30 mouse cellular contexts compared by ENCODE assay signal in the genomic region with DNA sequence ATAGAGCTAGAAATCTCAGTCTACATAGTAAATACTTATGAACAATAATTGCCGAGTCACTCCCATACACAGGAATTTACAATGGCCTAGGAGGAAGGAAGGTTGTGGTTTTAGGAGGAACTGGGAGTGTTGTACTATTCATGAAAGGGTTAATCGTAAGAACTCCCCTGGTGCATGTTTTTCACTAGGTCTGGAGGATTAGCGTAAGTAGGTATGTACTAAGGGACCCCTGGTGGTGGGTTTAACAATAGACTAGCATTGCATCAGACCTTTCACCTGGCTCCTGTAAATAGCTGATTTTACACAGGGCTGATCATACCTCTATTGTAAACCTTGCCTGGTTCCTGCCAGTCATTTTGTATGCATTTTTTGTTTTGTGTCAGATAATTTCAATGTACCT. TPM values are rescaled to one million over a fixed set of nuclear protein-coding genes. Genes with fewer than 3 reads are reported as not detected.
DNase-seq lines count a peak whose midpoint lies in the region; ATAC-seq and TF ChIP-seq lines count a peak whose summit lies in the region.
"Had no signal": no experiment of that assay in that cellular context is flagged by ENCODE, and none has a peak within 500 bp of the region (broad histone marks: within the 10 kb centered on the region; RNA-seq: fewer than 3 reads in every experiment).

No protein-coding gene starts in this region.

- peaks cover 94% of the 10 kb centered on the region for H3K36me3 ChIP-seq in midbrain, embryonic 14.5 days (ENCODE audit: control insufficient read depth, insufficient read depth, low read length)
- H3K36me3 ChIP-seq in midbrain, embryonic 10.5 days: peaks cover 100% of the 10 kb centered on the region
- H3K36me3 ChIP-seq in E14TG2a.4 (ENCODE audit: insufficient read depth, low read length): peaks cover 98% of the 10 kb centered on the region

- H3K27ac ChIP-seq in midbrain, embryonic 14.5 days (replicated peaks; ENCODE audit: low read depth, low read length): no peak overlapping the region
- H3K27ac ChIP-seq in midbrain, embryonic 10.5 days (replicated peaks): no peak overlapping the region
- H3K27ac ChIP-seq: embryonic facial prominence, embryonic 10.5 days; embryonic facial prominence, embryonic 15.5 days; forebrain, embryonic 12.5 days; hindbrain, embryonic 14.5 days; limb, embryonic 10.5 days; limb, embryonic 15.5 days; liver, embryonic 14.5 days; midbrain, embryonic 13.5 days; stomach, embryonic 15.5 days had no signal

- H3K9me3 ChIP-seq in midbrain, embryonic 14.5 days (ENCODE audit: control insufficient read depth, low read length): no peaks in the 10 kb centered on the region
- H3K9me3 ChIP-seq in midbrain, embryonic 10.5 days (replicated peaks): no peaks in the 10 kb centered on the region
- H3K9me3 ChIP-seq in E14TG2a.4 (ENCODE audit: low read length): no peaks in the 10 kb centered on the region
- H3K9me3 ChIP-seq: embryonic facial prominence, embryonic 10.5 days; embryonic facial prominence, embryonic 15.5 days; forebrain, embryonic 12.5 days; G1E; limb, embryonic 10.5 days; limb, embryonic 15.5 days; megakaryocyte, embryonic 14.5 days; midbrain, embryonic 13.5 days; stomach, embryonic 15.5 days had no signal

- ATAC-seq in midbrain, embryonic 14.5 days (ENCODE audit: low FRiP score, low TSS enrichment): no peak
- ATAC-seq: activated CD4-positive, CD25-positive, alpha-beta regulatory T cell, adult 4 months; inflammation-experienced regulatory T-cells, adult 6 months; midbrain, embryonic 13.5 days; Patski had no signal

- TF ChIP-seq CTCF in E14TG2a.4 (conservative IDR thresholded peaks at IDR 0.05; ENCODE audit: low read length): peak; percentile 11; the same call in 1 of the 2 replicates

- 69% methylated on average over 3 of the region's 3 CpGs for WGBS in midbrain, embryonic 14.5 days
- 76% methylated on average over 3 of the region's 3 CpGs for WGBS in midbrain, embryonic 10.5 days

- no peaks in the 10 kb centered on the region for H3K4me1 ChIP-seq in midbrain, embryonic 14.5 days (ENCODE audit: control insufficient read depth, insufficient read depth, low read length)
- H3K4me1 ChIP-seq in midbrain, embryonic 10.5 days: no peaks in the 10 kb centered on the region
- H3K4me1 ChIP-seq in E14TG2a.4 (replicated peaks; ENCODE audit: low read depth, low read length): peaks cover 11% of the 10 kb centered on the region; the same call in 1 of the 2 replicates
- H3K4me1 ChIP-seq: embryonic facial prominence, embryonic 10.5 days; embryonic facial prominence, embryonic 15.5 days; forebrain, embryonic 12.5 days; limb, embryonic 10.5 days; limb, embryonic 15.5 days; megakaryocyte, embryonic 14.5 days; midbrain, embryonic 13.5 days; stomach, embryonic 15.5 days had no signal

- H3K27me3 ChIP-seq in midbrain, embryonic 14.5 days (ENCODE audit: control insufficient read depth, insufficient read depth, low read length): no peaks in the 10 kb centered on the region
- no peaks in the 10 kb centered on the region for H3K27me3 ChIP-seq in midbrain, embryonic 10.5 days (ENCODE audit: low read depth, poor library complexity, severe bottlenecking)
- no peaks in the 10 kb centered on the region for H3K27me3 ChIP-seq in E14TG2a.4 (ENCODE audit: insufficient read depth, low read length)
- H3K27me3 ChIP-seq: embryonic facial prominence, embryonic 15.5 days; forebrain, embryonic 12.5 days; limb, embryonic 15.5 days; megakaryocyte, embryonic 14.5 days; midbrain, embryonic 13.5 days; Patski; stomach, embryonic 15.5 days had no signal

- DNase-seq in midbrain, embryonic 14.5 days: peak; percentile 8
- no peak for DNase-seq in midbrain, embryonic 10.5 days (ENCODE audit: low spot score)
- peak; percentile 18 for DNase-seq in WW6 (ENCODE audit: low read depth, low spot score)
- no peak for DNase-seq in urinary bladder, postnatal 14 days (ENCODE audit: low spot score)
- no peak for DNase-seq in kidney, postnatal 4 days
- DNase-seq in layer of hippocampus, postnatal 14 days (ENCODE audit: low spot score in 2 of 2): no peak
- DNase-seq: adrenal gland, adult 2 months; adrenal gland, postnatal 36 days; cerebellum, adult 2 months; cerebellum, postnatal 14 days; gastrocnemius, postnatal 10 days; layer of hippocampus, postnatal 36 days; lung, adult 2 months; lung, postnatal 14 days had no signal

- H3K4me2 ChIP-seq in midbrain, embryonic 14.5 days (ENCODE audit: low read length): no peak overlapping the region
- H3K4me2 ChIP-seq: embryonic facial prominence, embryonic 15.5 days; forebrain, embryonic 12.5 days; heart, embryonic 11.5 days; hindbrain, embryonic 14.5 days; limb, embryonic 15.5 days; midbrain, embryonic 13.5 days; stomach, embryonic 15.5 days had no signal

- H3K9ac ChIP-seq in midbrain, embryonic 14.5 days (replicated peaks; ENCODE audit: low read length): no peak overlapping the region
- H3K9ac ChIP-seq: embryonic facial prominence, embryonic 15.5 days; forebrain, embryonic 12.5 days; hindbrain, embryonic 14.5 days; limb, embryonic 15.5 days; liver, embryonic 14.5 days; midbrain, embryonic 13.5 days; stomach, embryonic 15.5 days had no signal

- H3K4me3 ChIP-seq in midbrain, embryonic 14.5 days (replicated peaks; ENCODE audit: low read depth, low read length): no peak overlapping the region
- no peak overlapping the region for H3K4me3 ChIP-seq in midbrain, embryonic 10.5 days
- H3K4me3 ChIP-seq in E14TG2a.4 (replicated peaks; ENCODE audit: low read length): no peak overlapping the region
- H3K4me3 ChIP-seq: embryonic facial prominence, embryonic 10.5 days; embryonic facial prominence, embryonic 15.5 days; forebrain, embryonic 12.5 days; limb, embryonic 10.5 days; limb, embryonic 15.5 days; megakaryocyte, embryonic 14.5 days; midbrain, embryonic 13.5 days; stomach, embryonic 15.5 days had no signal

RNA-seq across cellular contexts. Expression of a gene that starts 33.3 kb away (rescaled TPM):
- 35.5 and 46.2 TPM in 2 replicates for polyA plus RNA-seq in midbrain, embryonic 14.5 days (2014; fragmentation: Nextera tagmentation; extraction: Ambion mirVana)
- polyA plus RNA-seq in midbrain, embryonic 10.5 days (2016; fragmentation: Nextera tagmentation; extraction: Ambion mirVana): 30.5 and 31.3 TPM in 2 replicates
- 10 to 100 TPM; 46.1 to 52.4 TPM for total RNA-seq in layer of hippocampus, postnatal 14 days (2021)

RNA-seq across cellular contexts. Expression of a gene that starts 33.6 kb away (rescaled TPM):
- 135 and 145 TPM in 2 replicates for polyA plus RNA-seq in midbrain, embryonic 14.5 days (2014; fragmentation: Nextera tagmentation; extraction: Ambion mirVana)
- polyA plus RNA-seq in midbrain, embryonic 10.5 days (2016; fragmentation: Nextera tagmentation; extraction: Ambion mirVana): 166 and 170 TPM in 2 replicates
- total RNA-seq in layer of hippocampus, postnatal 14 days (2021): 100 to 1,000 TPM; 105 to 115 TPM

RNA-seq across cellular contexts. Expression of a gene that starts 39.7 kb away (rescaled TPM):
- 0.74 and 0.87 TPM in 2 replicates for polyA plus RNA-seq in midbrain, embryonic 14.5 days (2014; fragmentation: Nextera tagmentation; extraction: Ambion mirVana)
- 0.37 and 0.53 TPM in 2 replicates for polyA plus RNA-seq in midbrain, embryonic 10.5 days (2016; fragmentation: Nextera tagmentation; extraction: Ambion mirVana)
- total RNA-seq in layer of hippocampus, postnatal 14 days (2021): under 1 TPM; 0.16 to 0.74 TPM
- polyA plus RNA-seq: G1E had no signal

Comparison
In these comparisons a context has a peak if more than half of its experiments do, and no peak if none do; other contexts are left out.
1. DNase-seq: peak in midbrain, embryonic 14.5 days (single experiment) and WW6 (single experiment); none in midbrain, embryonic 10.5 days (single experiment), urinary bladder, postnatal 14 days (single experiment), kidney, postnatal 4 days (0 of 2) and layer of hippocampus, postnatal 14 days (0 of 2).